In the genomic region with DNA sequence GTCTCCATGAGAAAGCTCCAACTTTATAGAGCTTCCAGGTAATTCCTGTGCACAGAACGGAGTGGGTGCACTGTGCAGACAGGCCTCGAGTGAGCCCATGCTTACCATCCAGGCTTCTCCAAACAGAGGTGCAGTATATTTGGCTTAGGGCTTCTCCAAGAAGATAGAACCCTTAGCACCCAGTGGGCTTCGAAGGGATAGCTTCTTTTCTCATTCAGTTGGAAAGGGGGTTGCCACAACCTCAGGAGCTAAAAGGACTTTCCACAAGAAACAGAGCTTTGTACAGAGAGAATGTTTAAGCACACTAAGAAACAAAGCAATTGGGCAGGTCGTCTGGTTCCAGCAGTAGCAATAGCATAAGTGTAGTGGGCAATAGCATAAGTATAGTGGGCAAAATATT, we compare ENCODE assay signal across 19 mouse cellular contexts.
"Had no signal": no experiment of that assay in that cellular context is flagged by ENCODE, and none has a peak within 500 bp of the region (broad histone marks: within the 10 kb centered on the region; RNA-seq: fewer than 3 reads in every experiment).

No protein-coding gene starts in this region.

- H3K4me3 ChIP-seq: liver, embryonic 15.5 days; midbrain, embryonic 12.5 days; myocyte; neural tube, embryonic 13.5 days; neural tube, embryonic 15.5 days had no signal

- H3K27ac ChIP-seq: liver, embryonic 15.5 days; midbrain, embryonic 12.5 days; neural tube, embryonic 13.5 days; neural tube, embryonic 15.5 days had no signal

- ATAC-seq: midbrain, embryonic 16.5 days had no signal

- H3K9ac ChIP-seq: liver, embryonic 15.5 days; lung, embryonic 14.5 days; midbrain, embryonic 12.5 days; neural tube, embryonic 13.5 days; neural tube, embryonic 15.5 days had no signal

- DNase-seq: lung, adult 18-20 months; lung, embryonic 14.5 days; lung, postnatal 10 days; lung, postnatal 4 days; midbrain, embryonic 14.5 days; retina, postnatal 1 day; right cerebral cortex, adult 18-20 months; right cerebral cortex, postnatal 25 days; right cerebral cortex, postnatal 4 days; spleen, adult 18-20 months; thymus, adult 18-20 months; thymus, postnatal 14 days; thymus, postnatal 36 days had no signal

- H3K4me2 ChIP-seq: liver, embryonic 15.5 days; lung, embryonic 14.5 days; midbrain, embryonic 12.5 days; neural tube, embryonic 13.5 days; neural tube, embryonic 15.5 days had no signal

- H3K36me3 ChIP-seq: liver, embryonic 15.5 days; midbrain, embryonic 12.5 days; neural tube, embryonic 13.5 days; neural tube, embryonic 15.5 days had no signal

- H3K9me3 ChIP-seq: liver, embryonic 15.5 days; midbrain, embryonic 12.5 days; neural tube, embryonic 13.5 days; neural tube, embryonic 15.5 days had no signal
